Mouse (Mus musculus) cerebellum, adult 9-11 months (tissue): ENCODE data around the gene Wiz.

Source experiments
- DNase-seq: peaks from one replicate; pipeline ENCODE4 v3.0.0; 2022

The Wiz gene

DNA sequence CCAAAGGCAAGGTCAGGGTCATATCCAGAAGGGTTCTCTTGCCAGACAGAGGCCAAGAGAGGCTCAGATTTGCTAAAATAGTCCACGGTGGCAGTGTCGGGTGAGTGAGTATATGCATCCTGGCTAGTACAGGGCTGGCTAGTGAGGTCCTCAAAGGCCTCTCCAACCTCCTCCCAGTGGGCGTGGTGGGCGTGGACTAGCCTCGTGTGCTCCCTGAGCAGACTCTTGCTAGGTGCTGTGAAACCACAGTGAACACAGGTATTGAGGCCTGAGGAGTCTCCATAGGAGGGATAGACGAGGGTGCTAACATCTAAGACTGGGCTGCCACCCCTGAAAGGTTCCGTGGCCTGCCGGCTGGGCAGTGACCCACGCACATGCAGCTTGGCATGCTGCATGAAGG, 12.1 kb downstream of the Wiz start:
- peak; percentile 8 for DNase-seq

- DNase-seq = peak; percentile 1
Measured at GRCm38 (mm10) chr17:32376475-32376874, 12.8 kb downstream of the Wiz start.

GRCm38 (mm10) chr17:32368991-32369578, 20.2 kb downstream of the Wiz start:
- peak; percentile 2 for DNase-seq

GRCm38 (mm10) chr17:32367706-32368105, 21.5 kb downstream of the Wiz start:
- peak; percentile 23 for DNase-seq

DNA sequence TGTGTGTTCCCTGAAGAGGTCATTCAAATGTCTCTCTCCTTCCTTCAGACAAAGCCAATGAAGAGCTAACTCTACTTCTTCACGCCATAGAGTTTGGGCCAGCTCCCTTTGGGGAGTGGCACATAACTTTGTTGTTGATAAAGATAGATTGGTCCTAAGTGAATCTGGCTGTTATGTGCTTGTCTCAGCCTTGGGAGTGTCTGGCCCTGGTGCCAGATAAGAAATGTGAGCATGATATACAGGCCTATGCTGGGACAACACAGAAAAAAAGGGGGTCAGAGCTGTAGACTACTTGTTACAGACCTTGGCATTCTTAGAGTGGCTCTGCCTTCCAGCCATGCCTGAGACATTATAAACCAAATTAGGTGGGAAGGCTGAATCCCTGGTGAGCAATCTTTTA, 23.9 kb downstream of the Wiz start:
- no peak for DNase-seq

GRCm38 (mm10) chr17:32364850-32365249, 24.4 kb downstream of the Wiz start:
- no peak for DNase-seq

GRCm38 (mm10) chr17:32364331-32364730, 24.9 kb downstream of the Wiz start:
- peak; percentile 87 for DNase-seq

- DNase-seq = peak; percentile 55
Measured at GRCm38 (mm10) chr17:32363821-32364301, 25.4 kb downstream of the Wiz start.

- no peak for DNase-seq
Measured at GRCm38 (mm10) chr17:32362686-32363085, 26.6 kb downstream of the Wiz start.

GRCm38 (mm10) chr17:32359928-32360327, 29.3 kb downstream of the Wiz start:
- peak; percentile 36 for DNase-seq

DNA sequence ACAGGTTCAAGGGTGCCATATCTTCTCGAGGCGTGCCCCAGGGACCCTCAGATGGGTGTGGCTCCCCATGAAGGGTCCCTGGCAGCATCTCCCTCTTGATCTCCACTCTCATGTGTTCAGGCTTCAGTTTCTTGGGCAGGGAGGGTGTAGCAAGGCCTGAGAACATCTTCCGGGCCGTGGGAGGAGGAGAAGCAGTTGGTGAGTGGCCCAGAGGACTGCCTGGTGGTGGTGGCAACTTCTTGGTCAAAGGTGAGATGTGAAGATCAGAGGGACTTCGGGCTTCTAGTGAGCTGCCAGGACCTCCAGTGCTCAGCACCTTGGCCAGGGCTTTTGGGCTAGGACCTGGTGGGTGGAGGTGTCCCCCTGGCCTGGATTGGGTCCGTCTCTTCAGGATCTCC, 30.3 kb downstream of the Wiz start:
- no peak for DNase-seq

DNA sequence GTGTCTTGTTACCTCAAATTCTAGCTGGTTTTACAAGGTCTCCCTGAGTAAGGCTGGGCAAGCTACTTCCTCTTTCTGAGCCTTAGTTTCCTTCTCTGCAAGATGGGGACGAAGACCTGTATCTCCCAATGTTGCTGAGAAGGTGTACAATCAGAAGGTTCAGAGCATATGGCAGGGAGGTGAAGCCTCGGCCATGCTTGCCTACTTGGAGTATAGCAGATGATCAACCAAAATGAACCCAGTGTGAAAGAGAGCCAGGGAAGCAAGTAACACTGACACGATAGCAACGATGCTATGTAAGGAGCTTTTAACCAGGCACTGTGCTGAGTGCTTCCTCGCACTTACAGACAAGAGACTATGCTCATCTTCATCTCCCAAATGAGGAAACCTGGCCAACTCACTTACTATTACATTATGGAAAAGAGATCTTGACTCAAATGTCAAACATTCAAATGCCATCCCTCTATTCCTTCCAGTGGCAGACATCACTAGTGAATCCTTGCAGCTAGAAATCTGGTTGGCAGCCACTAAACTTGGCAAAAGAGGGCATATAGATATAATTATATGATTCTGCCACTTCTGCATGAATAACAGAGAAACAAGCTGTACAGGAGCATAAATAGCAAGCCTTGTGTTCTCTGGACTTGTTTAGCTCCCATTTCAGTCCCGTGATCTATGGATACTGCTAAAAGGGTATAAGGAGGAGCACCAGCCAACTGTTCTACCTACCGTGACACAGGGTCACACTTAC, 30.9 kb downstream of the Wiz start:
- no peak for DNase-seq

DNA sequence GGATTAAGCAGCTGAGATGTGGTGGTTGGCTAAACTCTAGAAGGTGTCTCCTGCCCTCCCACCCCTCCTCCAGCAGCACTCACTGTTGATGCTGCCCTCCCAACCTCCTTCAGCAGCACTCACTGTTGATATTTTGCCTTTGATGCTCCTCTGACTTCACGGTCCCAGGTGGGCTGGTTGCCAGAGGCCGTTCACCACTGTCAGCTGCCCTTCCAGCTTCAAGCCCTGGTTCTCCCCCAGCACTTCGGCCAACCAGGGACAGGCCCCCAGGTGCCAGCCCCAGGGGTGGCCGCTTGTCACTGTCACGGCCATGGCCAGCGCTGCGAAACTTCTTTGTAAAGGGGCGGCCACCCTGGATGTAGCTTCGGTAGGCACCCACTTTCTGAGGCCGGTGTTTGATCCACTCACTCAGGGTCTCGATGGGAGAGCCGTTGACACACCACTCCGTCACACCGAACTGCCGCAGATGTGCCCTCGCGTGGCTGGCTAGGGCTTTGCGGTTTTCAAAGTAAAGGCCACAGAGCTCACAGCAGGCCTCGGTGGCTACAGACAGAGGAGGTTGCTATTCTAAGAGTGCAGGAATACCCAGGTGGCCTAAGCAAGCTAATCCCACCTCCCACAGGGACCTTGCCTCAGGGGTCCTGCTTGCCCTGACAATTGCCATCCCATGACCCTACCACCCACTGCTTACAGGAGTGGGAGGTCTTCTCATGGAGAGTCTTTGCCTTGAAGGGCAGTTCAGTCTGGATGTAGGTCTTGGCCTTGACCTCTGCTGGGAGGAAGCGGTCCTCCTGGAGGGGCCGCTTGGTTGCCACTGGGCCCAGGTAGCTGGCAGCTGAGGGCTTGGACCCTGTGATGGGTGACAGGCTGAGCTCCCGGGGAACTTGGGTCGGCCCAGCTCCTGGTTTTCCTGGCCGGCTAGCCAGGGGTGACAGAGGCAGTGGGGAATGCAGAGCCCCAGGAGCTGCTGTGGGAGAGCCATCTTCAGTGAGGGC, 32.2 kb downstream of the Wiz start:
- DNase-seq = no peak

DNA sequence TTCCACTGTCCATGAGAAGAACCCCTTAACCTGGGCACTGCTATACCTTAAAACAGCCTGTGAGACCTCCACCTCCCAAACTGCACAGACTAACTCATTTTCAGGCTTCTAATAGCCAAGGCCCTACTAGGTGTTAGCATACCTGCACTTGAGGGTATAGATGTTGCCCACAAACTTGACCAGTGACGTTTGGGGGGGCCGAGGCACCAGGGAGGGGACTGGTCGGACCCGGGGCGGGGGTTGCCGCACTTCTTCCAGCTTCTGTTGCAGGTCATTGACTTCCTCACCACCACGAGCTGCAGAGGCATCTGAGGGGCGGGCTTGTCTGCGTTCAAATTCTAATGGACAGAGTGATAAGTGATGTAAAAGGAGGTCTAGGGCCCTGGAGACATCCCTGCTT, 33.0 kb downstream of the Wiz start:
- DNase-seq = no peak

DNA sequence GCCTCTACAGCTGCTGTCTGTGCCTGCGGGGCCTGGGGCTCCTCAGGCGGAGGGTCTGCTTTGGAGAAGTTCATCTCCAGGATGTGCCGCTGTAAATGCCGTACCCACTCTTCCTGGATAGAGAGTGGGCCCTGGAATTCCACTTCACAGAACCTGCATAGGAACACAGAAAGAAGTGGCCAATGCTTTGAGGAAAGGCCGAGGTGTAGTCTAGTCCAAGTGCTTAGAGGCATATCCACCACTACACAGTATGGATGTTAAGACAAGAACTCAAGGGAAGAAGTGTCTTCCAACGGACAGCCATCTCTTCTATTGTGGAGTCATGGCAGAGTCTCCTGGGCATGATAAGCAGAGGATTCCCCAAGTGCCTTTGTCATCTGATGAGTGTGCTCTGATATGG, 34.2 kb downstream of the Wiz start:
- peak; percentile 10 for DNase-seq

GRCm38 (mm10) chr17:32354211-32354610, 35.0 kb downstream of the Wiz start:
- peak; percentile 46 for DNase-seq

DNA sequence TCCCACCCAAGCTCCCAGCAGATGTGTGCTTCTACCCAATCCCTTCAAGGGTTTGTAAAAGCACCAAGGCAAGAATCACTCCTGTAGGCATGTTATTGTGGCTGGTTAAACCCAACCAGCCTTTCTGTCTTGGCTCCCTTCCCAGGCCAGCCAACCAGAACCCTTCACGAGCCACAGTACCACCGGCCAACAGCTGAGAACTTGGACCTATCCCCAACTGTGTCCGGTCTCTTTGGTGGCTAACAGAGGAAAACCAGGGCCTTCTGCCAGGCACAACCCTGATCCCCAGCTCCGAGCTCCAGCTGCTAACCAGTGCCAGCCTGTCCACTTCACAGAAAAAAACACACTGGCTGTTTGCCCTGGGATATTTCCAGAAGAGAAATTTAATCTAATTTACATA, 35.5 kb downstream of the Wiz start:
- DNase-seq = peak; percentile 85

GRCm38 (mm10) chr17:32351726-32352125, 37.5 kb downstream of the Wiz start:
- peak; percentile 22 for DNase-seq

- DNase-seq = peak; percentile 34
Measured at GRCm38 (mm10) chr17:32351269-32351668, 38.0 kb downstream of the Wiz start.

DNA sequence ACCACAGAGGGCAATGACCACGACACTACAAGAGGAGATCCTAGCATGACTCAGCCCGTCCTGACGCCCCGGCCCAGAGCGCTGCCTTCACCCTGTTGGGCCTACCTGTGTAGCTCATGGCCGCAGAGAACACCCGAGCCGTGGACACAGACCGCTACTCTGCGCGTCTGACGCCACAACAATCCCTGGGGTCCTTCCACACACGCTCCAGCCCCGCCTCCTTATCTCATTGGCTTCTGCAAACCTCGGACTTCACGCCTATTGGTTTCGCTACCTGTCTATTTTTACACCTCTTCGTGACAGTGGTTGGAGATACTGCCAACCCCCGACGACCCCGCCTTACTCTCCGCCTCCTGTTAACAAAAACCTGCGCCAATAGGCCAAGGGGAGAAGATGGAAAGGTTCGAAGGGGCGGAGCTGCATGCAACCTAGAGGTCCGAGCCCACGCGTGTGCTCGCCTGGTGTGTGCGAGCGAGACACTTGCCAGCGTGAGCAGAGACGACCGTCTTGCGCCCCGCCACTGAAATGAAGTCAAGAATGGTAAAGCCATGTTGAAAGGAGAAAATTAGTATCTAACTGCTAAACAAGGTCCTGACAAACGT, 38.8 kb downstream of the Wiz start, which contains the start of gene Akap8l:
Gene Akap8l (minus strand): TSS at position 226 of the 602 bp plus-strand sequence.
- peak; percentile 99 for DNase-seq

DNA sequence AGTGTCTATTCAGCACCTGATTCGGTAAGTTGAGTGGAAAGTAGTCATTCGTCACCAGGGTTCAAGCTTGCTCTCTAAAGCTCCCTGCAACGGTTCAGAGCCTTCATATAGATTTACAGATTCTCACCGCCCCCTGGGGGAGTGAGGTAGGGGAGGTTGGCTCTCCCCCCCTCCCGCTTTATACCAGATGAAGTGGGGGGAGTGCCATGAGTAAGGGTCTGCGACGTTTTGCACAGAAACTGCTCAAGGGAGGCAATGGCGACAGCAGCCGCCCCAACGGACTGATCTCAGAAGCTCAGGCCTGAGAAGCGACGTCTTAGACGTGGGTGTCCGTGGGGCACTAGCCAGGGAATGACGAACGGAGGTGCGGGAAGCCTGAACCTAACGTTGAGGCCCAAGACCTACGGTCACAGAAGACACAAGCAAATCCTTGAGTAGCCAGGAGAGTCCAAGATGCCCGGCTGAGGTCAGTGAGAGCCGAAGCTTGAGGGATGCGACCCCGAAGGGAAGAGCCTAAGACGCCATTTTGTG, 39.3 kb downstream of the Wiz start:
- no peak for DNase-seq

DNA sequence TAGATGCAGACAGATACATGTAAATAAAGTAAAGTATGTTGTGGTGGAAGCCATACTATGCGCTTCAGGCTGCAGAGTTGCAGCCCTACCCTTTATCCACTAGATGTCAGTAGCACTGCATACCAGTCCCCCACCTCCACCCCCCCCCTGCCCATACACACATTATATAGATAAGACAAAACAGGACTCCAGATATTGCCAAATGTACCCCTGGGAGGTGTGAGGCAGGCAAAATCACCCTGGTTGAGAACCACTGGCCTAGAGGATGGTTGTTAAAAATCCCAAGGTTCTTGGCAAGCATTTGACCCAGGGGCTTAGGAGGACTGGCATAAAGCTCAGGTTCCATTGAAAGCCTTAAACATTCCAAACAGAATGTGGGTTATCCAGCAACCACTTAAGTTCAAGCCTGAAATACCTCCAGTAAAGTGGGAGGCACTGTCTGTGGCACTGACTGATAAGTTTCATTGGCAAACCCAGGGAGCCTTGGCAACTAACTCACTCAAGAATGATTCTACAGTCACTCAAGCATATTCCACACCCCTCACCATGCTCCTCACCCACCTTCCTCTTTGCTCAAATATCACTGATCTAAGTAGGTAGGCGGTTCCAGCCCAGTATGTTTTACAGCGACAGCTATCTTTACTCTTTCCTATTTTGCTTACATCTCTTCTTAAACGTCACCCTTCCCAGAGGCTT, 40.1 kb downstream of the Wiz start:
- DNase-seq = peak; percentile 53
